Mouse (Mus musculus) heart, adult 9 months (tissue): ENCODE results near the gene Papln.

Experiments
- DNase-seq, 2 experiments: peaks; one replicate each; pipeline ENCODE4 v3.0.0; 2022; ENCODE audit warnings: low spot score in 2 of 2

Papln gene

DNA sequence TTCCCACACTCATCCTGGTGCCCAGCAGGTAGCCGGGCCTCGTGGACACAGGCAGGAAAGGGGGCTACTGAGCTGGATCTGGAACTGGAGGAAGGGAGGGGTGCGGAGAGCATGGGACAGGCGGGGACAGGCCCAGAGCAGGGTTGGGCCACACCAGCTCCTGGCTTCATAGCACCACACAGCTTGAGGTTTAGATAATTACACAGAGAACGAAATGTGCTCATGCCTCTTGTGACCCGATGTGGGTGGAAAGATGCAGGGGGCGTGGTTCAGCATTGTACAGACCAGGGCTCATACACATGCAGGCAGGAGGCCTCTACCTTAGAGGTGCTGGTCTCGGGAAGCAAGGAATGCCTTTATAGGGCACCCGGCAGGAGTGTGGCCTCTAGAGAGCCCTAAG is 4.4 kb downstream of the Papln start:
- DNase-seq: peak in 1 of 2 experiments; percentile 25

DNA sequence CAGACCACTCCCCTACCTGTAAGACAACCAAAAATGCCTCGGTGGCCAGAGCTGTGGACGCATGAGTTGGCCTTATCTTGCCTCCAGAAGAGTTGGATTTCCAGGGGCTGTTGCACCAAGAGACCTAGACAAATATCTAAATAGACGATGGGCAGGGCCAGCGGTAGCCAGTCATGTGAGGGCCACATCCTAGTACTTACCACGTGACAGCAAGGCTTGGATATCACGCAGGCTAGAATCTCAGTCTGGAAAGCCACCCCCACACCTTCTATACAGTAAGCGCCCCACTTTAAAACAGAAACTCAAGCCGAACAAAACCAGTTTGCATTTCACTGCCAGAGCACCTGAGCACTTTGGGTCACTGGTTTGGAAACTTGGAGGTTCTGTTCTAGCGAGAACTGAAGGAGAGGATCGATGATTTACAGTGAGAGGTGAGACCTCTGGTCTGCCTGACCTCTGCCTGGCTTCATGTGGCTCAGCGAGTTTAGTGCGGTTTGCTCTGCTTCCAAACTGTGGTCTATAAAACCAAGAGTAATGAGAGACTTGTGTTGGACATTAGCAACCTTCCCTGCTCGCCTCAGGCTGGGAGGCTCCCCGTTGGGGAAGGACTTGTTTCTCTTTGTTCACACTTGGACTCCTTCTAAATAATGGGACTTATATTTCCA is 4.9 kb downstream of the Papln start:
- DNase-seq: no peak

DNA sequence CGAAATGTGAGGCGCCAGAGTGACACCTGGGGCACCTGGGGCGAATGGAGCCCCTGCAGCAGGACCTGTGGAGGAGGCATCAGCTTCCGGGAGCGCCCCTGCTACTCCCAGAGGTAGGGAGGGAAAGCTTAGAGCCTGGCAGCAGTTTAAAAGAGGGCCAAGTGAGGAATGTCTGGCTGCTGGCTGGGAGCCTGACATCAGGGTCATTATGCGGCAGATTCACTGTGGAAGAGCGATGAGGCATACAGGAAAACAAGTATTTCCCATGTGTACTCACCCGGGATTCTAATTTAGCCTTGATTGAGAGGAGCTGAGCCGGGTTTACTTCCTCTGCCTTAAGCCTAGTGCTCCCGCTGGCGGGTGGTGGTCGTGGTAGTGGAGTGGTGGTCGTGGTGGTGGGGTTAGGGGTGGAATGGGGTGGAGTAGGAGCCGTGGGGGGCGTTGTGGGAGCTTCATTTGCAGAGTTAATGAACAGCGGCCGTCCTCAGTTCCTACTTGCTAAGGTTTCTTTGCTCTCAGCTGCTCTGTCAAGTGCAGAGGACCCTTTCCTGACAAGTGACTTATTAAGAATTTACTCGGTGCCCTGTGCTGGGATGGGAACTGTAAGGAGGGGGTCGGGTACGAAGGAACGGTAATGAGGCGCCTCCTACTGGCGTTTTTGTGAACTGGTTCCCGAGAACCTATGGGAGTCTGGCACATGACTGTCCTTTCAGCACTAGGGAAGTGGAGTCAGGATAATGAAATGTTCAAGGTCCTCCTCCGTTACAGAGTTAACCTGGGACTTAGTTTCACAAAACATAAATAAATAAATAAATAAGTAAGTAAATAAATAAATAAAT is 7.2 kb downstream of the Papln start:
- DNase-seq: peak; percentile 55 to 65

DNA sequence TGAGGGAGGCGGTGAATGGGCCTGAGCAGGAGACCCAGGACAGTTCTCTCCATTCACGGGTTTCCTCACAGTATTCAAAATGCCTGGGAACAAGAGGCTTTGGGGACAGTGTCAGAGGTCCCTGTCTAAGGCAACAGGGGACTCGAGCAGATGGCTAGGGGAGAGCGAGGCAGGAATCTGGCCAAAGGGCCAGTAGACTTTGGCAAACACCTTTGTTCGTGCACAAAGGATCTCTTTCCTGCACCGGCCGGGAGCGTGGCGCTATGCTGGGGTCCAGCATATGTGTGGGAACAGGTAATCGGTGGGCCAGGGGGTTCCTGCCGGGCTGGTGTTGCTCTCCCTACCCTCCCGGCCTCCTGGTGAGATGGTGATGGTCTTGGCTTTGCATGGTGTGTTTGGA is 12.2 kb downstream of the Papln start:
- DNase-seq: no peak

DNA sequence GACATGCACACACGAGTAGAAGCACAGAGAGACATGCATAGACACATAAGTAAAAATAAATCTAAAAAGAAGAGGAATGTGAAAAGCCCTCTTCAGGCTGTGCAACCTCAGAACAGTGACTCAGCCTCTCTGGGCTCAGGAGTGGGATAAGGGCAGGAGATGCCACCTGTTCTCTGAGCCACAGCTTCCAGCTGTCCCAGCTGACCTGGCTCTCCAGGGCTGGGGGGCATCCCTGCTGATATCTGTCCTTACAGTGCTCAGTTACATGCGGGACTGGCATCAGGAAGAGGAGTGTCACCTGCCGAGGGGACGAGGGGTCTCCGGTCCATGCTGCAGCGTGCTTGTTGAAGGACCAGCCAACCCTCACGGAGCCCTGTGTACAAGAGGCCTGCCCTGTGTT is 13.3 kb downstream of the Papln start:
- no peak for DNase-seq

- peak in 1 of 2 experiments; percentile 26 for DNase-seq
These were observed 16.7 kb downstream of the Papln start for GRCm38 (mm10) chr12:83780181-83780580.

DNA sequence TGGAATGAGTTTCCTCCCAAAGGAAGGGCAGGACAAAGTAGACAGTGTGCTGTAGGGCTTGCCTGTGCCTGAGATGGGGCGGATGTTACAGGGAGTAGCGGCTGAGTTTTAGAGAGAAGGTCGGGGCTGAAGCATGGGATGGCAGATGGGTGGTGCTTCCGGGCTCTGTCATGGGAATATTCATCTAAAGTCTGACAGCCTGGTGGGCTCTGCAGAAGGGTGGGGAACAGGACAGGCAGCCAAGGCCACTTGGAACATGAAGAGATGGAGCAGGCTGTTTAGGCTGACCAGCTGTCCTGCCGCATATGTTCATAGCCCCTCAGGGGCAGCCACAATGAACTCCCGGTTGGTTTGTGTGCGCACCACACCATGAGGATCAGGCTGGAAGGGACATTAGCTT is 17.8 kb downstream of the Papln start:
- no peak for DNase-seq

- no peak for DNase-seq
These were observed 18.3 kb downstream of the Papln start for GRCm38 (mm10) chr12:83781640-83782278.

DNA sequence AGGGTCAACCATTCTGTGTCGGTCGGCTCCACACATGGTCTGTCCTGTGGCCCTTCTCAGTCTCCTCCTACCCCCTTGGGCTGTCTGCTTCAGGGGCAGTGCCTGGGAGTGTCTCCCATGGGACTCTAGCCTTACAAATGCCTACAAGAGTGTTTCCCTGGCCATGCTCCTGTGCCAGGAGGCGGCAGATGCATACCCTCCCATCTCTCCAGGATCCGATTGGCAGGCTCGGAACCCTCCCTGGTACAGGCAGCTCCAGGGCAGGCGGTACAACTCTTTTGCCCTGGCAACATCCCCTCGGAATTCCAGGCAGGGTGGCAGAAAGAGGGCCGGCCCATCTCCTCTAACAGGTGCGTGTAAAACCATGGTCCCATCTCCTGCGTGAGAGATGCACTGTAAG is 19.2 kb downstream of the Papln start:
- DNase-seq: no peak

GRCm38 (mm10) chr12:83785305-83785704 is 21.9 kb downstream of the Papln start:
- no peak for DNase-seq

GRCm38 (mm10) chr12:83789051-83789780 is 25.8 kb downstream of the Papln start:
- no peak for DNase-seq

GRCm38 (mm10) chr12:83789781-83790140 is 26.3 kb downstream of the Papln start:
- DNase-seq: no peak

GRCm38 (mm10) chr12:83790749-83791148 is 27.3 kb downstream of the Papln start:
- DNase-seq: no peak

- DNase-seq: no peak
These were observed 28.3 kb downstream of the Papln start for GRCm38 (mm10) chr12:83791737-83792136.

DNA sequence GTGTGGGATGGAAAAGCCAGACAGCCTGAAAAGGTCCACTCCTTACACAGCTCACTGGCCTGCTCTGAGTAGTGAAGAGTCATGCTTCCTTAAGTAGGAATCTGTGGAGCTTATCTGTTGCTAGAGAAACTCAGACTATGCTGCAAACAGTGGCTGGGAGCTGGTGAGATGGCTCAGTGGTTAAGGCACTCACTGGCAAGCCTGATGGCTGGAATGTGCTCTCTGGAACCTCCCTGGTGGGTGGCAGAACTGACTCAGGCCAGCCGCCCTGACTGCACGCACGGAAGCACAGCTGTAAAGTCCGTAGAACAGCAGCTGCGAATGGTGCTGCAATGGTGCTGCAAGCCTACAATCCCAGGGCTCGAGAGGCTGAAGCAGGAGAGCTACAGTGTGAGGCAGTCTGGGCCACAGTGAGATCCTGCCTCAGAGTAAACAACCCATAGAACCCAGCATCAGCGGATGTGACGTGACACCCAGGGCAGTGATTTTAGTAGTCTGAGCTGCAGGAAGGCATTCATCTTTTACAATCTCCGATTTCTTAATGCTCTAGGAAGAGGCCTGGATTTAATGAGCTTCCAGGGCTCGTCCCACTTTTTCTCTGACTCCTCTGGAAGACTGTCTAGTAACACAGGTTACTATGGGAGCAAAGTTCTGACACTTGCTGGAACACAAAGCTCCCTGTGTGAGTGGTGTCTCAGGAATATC is 29.4 kb downstream of the Papln start:
- DNase-seq: no peak

DNA sequence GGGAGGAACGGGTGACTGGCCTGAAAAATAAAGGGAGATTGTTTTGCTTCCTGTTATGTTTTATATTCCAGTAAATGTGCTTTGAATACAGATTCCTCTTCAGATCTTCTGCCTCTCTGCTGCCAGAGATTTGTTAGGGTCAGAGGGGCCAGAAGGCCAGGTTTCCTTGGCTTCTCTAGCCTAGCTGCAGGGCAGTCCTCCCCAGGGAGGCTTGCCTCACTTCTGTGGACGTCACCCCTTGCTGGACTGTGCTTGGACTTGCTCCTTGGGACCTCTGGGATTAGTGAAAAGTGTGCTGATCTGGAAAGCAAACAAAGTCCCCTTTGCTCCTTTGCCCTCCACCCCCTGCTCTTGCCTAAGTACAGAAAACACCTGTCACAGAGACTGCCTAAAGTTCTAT is 31.6 kb downstream of the Papln start:
- no peak for DNase-seq

- no peak for DNase-seq
These were observed 32.2 kb downstream of the Papln start for GRCm38 (mm10) chr12:83795586-83795985.

DNA sequence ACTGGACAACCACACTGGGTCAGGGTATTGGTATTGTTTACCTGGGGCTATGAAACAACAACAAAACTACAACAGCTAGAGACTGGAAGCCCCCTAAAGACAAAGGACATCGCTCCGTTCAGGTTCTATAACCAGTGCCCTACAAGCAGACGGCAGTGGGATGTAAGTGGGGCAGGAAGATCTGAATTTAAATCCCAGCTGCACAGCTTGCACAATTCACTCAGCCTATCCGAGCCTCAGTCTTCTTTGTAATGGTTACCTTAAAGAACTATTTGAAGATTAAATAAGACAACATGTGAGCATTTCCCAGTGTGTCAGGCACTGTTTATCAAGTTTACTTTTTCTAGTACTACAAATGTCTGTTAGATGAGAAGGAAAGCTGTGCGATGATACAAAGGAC is 34.9 kb downstream of the Papln start:
- DNase-seq: no peak

DNA sequence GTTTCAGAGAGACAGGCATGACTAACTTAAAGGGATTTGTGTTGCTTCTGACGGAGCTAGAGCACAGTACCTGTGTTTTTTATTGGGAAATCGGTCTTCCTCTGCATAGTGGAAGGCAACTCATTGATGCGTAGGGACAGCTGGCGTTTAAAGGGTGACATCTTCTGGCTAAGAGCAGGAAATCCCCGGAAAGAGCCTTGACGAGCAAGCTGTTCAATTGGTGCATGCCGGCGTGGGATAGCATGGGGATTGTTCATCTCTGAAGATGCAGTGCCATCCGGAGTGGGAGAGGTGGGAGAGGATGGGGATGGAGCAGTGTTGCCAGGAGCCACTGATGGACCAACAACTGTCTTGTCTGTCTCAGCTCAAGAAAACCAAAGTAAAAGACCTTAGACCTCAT is 37.5 kb downstream of the Papln start:
- DNase-seq: no peak

DNA sequence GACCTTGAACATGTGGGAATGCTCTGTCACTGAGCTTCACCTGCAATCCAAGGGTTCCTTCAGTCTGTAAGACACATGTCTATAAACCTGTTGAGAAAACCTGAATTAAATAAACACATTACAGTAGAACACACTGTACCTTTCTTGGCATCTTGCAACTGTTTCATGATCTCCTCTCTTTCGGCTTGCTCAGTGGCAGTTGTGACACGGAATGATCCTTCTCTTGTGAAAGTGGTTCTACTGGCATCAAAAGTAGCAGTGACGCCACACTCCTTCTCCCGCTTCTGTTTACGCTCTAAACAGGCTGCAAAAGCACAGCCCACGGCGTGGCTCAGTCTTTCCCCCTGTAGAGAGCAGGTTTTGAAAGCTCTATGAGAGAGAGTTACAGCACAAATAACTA is 40.2 kb downstream of the Papln start:
- no peak for DNase-seq

DNA sequence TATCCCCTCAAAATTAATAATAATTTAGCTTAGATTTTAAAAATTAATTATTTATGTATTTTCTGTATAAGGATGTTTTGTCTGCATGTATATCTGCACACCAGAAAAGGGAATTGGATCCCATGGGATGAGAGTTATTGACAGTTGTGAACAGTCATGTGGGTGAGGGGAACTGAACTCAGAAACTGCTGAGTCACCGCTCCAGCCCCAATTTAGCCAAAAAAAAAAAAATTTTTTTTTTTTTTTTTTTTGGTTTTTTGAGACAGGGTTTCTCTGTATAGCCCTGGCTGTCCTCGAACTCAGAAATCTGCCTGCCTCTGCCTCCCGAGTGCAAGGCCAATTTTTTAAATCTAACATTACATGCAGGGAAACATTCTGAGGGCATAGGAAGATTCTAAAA is 48.5 kb downstream of the Papln start:
- DNase-seq: no peak

DNA sequence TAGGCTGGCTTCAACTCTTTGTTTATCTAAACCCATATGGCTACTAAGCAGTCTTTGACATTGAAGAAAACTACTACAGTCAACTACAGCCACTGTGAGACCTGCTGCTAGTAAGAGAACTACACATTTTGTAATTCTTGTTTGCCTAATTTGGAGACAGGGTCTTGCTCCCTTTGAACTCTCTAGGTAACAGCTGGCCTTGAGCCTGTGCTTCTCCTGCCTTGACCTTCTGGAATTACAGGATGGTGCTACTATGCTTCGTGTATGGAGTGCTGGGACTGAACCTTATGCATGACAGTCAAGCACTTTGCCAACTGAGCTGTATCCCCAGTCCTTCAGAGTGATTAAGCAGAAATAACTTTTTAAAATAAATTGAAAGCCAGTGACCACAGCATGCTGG is 53.2 kb downstream of the Papln start:
- no peak for DNase-seq
